Mouse (Mus musculus): ENCODE results near the gene Csf3. TPM values are rescaled to one million over a fixed set of nuclear protein-coding genes. Genes with fewer than 3 reads are reported as not detected.

Gene Csf3
- not detected in 2 replicates for polyA plus RNA-seq (2021; fragmentation: Nextera tagmentation)
- long read RNA-seq, experiment 1 = 0 reads
- long read RNA-seq, experiment 2 = 0 reads

GRCm38 (mm10) chr11:98701213-98701670, at the start of gene Csf3:
Gene Csf3, plus strand, starts transcription at chr11:98701263.

GRCm38 (mm10) chr11:98664091-98664490, 37.0 kb upstream of the Csf3 start, which contains the start of gene Gsdma:
Gene Gsdma, plus strand, starts transcription at chr11:98664351.

GRCm38 (mm10) chr11:98681786-98682745, 19.0 kb upstream of the Csf3 start, which contains the start of gene Psmd3:
Gene Psmd3, plus strand, starts transcription at chr11:98682554.

GRCm38 (mm10) chr11:98729119-98729588, 28.1 kb downstream of the Csf3 start, which contains the start of gene Med24:
Gene Med24, minus strand, starts transcription at chr11:98729435.

GRCm38 (mm10) chr11:98740393-98741050, 39.5 kb downstream of the Csf3 start, which contains the start of gene Thra:
Gene Thra, plus strand, starts transcription at chr11:98740638.

Other genes with a start within 250 kb of the Csf3 start
- not detected in 2 replicates for gene Ikzf3, start 155.2 kb upstream of the Csf3 start, polyA plus RNA-seq (2021; fragmentation: Nextera tagmentation)
- gene Zpbp2, start 150.2 kb upstream of the Csf3 start, polyA plus RNA-seq (2021; fragmentation: Nextera tagmentation) = 0.19 TPM in 1 of 2 replicates, not detected in the other
- gene Ormdl3, start 113.9 kb upstream of the Csf3 start, polyA plus RNA-seq (2021; fragmentation: Nextera tagmentation) = 8.1 and 13.9 TPM in 2 replicates
- gene Lrrc3c, start 103.0 kb upstream of the Csf3 start, polyA plus RNA-seq (2021; fragmentation: Nextera tagmentation) = not detected in 2 replicates
- gene Gm12355, start 75.6 kb upstream of the Csf3 start, polyA plus RNA-seq (2021; fragmentation: Nextera tagmentation) = 0.31 and 0.69 TPM in 2 replicates
- gene Gsdma3, start 74.9 kb upstream of the Csf3 start, polyA plus RNA-seq (2021; fragmentation: Nextera tagmentation) = not detected in 2 replicates
- gene Gsdma2, start 54.5 kb upstream of the Csf3 start, polyA plus RNA-seq (2021; fragmentation: Nextera tagmentation) = 0.14 TPM in 1 of 2 replicates, not detected in the other
- not detected in 2 replicates for gene Gsdma, start 36.9 kb upstream of the Csf3 start, polyA plus RNA-seq (2021; fragmentation: Nextera tagmentation)
- 68.6 and 77.0 TPM in 2 replicates for gene Psmd3, start 18.7 kb upstream of the Csf3 start, polyA plus RNA-seq (2021; fragmentation: Nextera tagmentation)
- 26.6 and 26.9 TPM in 2 replicates for gene Med24, start 28.2 kb downstream of the Csf3 start, polyA plus RNA-seq (2021; fragmentation: Nextera tagmentation)
- gene Thra, start 39.4 kb downstream of the Csf3 start, polyA plus RNA-seq (2021; fragmentation: Nextera tagmentation) = 120 and 123 TPM in 2 replicates
- 48.4 and 57.5 TPM in 2 replicates for gene Nr1d1, start 74.1 kb downstream of the Csf3 start, polyA plus RNA-seq (2021; fragmentation: Nextera tagmentation)
- gene Msl1, start 94.3 kb downstream of the Csf3 start, polyA plus RNA-seq (2021; fragmentation: Nextera tagmentation) = 12.2 and 12.4 TPM in 2 replicates
- 6.6 and 7.3 TPM in 2 replicates for gene Casc3, start 103.6 kb downstream of the Csf3 start, polyA plus RNA-seq (2021; fragmentation: Nextera tagmentation)
- 12.1 and 13.2 TPM in 2 replicates for gene Rapgefl1, start 135.5 kb downstream of the Csf3 start, polyA plus RNA-seq (2021; fragmentation: Nextera tagmentation)
- gene Wipf2, start 162.4 kb downstream of the Csf3 start, polyA plus RNA-seq (2021; fragmentation: Nextera tagmentation) = 5.2 and 5.5 TPM in 2 replicates
- 0.19 and 0.30 TPM in 2 replicates for gene Cdc6, start 206.5 kb downstream of the Csf3 start, polyA plus RNA-seq (2021; fragmentation: Nextera tagmentation)
- gene Rara, start 226.6 kb downstream of the Csf3 start, polyA plus RNA-seq (2021; fragmentation: Nextera tagmentation) = 3.1 and 4.1 TPM in 2 replicates